Mouse (Mus musculus) mesoderm, embryonic 11.5 days (tissue): Measurements from ENCODE around the gene Cdk5rap1.
A peak's percentile ranks its signal among the peaks of the same experiment; 100 is the strongest.

Experiments used
- DNase-seq: peaks from one replicate; pipeline ENCODE4 v3.0.0-alpha.2; 2012; ENCODE audit warnings: low read depth, low spot score

Cdk5rap1 gene

DNA sequence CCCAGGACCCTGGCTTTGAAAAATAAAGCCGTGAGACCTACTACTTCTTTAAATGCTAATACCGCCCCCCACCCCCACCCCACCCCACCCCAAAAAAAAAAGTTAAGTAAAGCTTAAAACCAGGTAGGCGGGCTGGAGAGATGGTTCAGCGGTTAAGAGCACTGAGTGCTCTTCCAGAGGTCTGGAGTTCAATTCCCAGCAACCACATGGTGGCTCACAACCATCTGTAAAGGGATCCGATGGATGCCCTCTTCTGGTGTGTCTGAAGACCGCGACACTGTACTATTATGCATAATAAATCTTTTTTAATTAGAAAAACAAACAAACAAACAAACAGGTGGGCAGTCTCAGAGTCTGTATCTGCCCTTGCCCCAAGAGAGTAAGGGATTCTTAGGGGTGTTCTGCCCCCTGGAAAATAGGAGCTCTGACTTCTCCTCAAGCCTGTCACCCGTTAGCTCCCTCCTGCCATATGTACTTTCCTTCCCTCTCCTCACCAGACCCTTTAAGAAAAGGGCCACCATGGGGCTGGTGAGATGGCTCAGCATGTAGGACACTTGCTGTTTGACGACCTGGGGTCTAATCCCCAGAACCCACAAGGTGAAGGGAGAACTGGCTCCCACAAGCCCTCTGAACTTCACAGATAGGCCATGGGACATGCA is at the start of gene Cdk5rap1:
Gene Cdk5rap1 (minus strand): TSS at position 169 of the 659 bp plus-strand sequence.
- no peak for DNase-seq

DNA sequence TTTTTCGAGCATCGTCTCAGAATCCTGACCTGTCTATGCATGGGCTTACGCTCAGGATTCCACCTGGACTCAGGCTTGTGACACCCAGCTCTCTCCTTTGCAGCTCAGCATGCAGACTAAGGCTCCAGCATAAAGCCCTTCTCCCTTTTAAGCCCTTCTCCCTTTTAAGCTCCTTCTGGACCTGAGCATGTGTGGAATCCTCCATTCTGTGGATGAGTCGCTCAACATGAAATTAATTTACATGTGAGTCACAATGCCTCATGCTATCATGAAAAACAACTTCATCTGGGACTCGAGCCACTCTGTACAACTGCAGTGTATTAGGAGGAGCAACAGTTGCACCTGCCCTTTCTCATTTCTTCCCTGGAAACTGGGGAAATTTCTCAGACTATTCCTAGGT is 49.4 kb upstream of the Cdk5rap1 start:
- no peak for DNase-seq

DNA sequence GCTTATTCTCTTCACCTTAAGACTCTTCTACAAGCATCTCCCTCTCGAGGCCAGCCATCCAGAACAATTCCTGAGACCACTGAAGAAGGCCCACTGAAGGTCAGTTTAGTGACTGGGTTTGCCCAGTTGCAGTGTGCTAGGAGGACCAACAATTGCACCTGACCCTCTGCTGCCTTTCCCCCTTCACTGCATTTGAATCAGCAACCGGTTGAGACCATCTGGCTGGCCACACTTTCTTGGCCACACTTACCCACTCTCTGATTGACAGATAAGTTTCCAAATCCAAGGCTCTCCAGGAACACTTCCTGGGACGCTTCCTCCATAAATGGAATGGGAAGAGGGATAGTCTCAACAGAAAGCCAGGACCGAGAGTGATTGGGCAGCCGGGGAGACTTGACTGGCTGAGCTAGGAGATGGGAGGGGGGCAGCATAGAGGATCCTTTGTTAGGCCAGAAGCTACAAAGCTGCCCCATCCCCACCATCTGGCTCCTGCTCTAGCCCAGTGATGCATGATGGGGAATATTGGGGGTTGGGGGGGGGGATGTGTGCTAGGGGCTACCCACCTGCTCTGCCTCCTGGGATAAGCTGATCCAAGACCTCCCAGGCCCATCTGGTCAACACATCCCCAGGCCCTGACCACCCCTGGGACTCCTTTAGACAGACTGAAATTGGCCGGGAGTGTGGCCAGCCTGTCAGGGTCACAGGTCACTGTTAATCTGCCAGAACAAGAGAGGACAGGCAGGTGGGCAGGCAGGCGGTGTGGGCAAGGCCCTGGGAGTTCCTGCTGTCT is 48.3 kb upstream of the Cdk5rap1 start:
- peak; percentile 81 for DNase-seq

DNA sequence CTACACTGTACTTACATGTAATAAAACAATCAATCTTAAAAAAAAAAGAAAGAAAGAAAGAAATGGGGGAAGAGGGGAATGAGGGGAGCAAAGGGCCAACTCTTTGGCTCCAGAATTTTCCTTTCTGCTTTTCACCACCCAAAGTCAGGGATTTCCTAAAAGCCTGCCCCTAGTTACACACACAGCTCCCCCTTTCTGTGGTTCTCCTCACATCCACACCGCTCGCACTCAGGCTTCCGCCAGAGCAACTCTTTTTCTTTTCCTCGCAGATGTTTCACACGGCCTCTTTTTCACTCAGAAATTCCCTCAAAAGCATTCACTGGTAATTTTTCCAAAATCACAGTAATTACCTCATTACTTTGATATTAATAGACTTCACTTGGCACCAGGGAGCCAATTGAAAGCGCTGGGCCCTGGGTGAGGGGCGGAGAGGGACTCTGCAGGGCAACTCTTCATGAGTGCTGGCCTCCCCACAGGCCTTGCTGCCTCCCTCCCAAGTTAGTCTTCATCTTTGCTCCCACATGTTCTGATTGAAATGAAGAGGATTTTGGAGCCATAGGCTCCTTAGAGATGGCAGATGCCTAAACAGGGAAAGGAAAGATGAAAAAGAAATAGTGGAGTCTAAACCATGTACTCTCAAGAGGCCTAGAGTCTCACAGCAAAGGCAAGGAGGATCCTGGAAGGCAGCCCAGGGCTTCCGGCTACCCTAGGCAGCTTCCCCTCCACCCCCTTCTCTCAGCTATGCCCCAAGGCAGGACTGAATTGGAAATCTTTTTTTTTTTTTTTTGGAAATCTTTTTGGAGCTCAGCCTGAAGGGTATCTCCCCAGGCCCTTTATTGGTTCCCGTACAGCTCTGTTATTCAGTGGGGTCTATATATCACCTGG is 47.1 kb upstream of the Cdk5rap1 start:
- DNase-seq: no peak

DNA sequence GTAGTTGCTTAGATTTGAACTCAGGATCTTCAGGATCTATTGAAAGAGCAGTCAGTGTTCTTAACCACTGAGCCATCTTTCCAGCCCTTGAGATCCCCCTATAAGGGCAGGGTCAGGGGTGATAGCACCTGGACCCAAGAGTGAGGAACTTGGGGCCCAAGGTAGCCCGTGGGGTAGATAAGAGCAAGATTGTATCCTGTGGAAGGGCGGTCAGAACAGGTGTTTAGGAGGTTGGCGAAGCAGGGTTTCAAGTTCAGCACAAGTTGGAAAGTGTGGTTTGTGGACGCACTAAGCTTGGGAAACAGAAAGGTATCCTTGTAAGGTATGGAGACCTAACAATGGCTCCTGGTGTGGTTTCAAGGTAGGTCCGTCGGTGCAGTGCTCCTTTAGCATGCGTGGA is 45.2 kb upstream of the Cdk5rap1 start:
- DNase-seq: no peak

DNA sequence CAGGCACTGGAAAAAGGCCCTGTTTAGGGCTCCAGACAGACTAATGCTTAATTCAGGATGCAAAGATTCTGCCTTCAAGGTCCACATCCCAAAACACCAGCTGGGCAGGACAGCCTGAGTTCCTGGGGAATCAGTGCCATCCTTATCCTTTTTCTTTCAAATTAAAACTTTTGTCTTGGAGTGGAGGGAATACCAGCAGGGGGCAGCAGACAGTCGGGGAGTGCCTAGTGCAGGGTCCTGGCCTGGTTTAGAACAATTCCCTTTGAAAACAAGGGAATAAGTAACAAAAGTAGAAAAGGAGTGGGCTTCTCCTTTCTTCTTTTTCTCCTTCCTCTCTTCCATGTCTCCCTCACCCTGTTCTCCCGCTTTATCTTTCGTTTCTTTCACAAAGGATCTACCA is 44.3 kb upstream of the Cdk5rap1 start:
- DNase-seq: peak; percentile 79

DNA sequence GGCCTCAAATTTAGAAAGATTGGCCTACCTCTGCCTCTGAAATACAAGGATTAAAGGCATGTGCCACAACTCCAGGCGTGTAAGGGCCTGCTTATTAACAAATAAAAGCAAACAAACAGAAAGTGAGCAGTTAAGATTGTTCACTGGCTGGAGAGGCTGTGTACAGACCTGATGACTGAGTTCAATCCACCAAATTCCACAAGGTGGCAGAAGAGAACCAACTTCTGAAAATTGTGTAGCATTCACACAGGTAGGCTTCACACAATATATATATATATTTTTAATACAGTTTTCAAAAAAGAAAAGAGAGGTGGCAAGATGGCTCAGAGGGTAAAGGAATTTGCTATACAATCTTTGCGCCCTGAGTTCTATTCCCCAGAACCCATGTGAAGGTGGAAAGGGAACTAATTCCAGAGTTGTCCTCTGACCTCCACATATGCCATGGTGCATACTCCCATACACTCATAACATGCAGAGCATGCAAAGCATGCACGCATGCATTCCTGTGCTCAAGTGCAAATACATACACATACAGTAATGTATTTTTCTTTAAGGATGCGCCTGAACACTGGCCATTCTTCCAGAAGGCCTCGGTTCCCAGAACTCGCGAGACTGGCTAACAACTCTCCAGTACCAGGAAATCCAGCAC is 39.3 kb upstream of the Cdk5rap1 start:
- DNase-seq: peak; percentile 43

DNA sequence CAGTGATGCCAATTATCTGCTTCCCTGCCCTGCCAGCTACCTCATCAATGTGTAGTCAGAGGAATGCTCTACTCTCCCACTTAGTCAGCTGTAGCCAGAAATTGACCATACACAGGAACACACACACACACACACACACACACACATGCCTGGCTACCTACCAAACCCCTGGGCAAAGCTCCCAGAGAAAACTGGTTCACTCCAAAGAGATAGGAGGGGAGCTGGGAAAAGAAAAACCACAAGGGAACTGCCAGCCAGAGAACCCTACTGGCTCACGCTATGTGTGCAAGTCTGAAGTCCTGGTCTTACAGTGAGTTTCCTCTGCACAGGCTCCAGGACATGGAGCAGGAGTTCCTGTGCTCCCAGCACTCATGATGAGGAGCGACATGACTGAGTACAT is 37.5 kb upstream of the Cdk5rap1 start:
- DNase-seq: no peak

DNA sequence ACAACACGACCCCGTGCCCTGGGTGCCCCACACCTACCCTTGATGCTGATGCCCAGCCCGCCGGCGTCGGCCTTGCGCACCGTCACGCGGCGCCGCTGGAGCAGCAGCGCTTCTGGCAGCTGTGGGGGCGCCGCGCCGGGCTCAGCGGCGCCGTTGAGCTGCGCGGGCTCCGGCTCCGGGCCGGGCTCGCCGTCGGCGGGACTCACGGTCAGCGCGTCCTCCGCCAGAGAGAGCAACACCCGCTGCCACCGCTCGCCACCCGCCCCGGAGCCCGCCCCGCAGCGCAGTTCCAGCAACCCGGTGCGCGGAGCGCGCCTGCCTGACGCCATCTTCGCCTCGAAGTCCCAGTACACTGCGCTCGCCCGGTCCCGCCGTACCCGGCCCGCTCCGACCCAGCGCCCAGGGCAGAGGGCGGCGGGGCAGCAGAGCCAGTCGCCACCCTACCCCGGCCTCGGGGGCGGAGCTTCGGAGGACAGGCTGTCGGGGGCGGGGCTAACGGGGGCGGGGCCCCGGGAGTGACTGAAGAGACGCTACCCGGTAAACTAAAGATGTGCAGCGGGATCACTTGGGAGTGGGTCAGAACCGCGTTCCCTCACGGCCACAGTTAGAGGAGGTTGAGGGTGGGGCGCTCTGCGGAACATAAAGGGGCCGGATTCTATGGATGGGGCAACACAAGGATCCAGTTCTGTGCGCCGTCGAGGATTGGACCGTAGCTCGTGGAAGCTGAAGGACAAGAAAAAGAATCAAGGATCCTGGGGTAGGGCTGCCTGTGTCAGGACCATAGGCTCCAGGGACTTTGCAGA is 35.0 kb upstream of the Cdk5rap1 start, which contains the start of gene Snta1:
Gene Snta1 (minus strand): TSS at position 457 of the 803 bp plus-strand sequence.
- peak; percentile 75 for DNase-seq

DNA sequence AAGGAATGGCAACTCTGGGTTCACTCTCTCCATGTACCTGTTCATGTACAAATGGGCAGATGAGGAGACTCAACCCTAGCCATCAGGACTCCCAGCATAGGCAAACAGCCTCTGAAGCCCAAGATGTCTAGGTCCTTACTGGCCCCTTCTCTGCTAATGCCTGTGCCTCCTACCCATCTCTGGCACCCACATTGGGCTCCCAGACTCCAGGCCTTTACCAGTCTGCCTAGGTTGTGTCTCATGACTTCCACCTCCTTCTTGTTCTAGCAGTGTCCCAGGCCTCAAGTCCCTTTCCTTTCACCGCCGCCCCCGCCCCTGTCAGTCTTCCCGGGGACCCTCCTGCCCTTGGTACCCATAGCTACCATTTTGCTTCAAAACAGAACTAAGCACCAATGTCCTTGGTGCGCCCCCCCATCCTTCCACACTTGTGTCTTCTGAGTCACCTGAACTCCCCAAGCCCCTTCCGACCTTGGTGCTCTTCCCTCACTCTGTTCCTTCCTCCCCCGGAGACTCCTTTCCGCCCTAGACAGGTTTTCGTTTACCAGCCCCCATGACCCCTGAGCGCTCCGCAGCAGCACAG is 34.3 kb upstream of the Cdk5rap1 start:
- no peak for DNase-seq

DNA sequence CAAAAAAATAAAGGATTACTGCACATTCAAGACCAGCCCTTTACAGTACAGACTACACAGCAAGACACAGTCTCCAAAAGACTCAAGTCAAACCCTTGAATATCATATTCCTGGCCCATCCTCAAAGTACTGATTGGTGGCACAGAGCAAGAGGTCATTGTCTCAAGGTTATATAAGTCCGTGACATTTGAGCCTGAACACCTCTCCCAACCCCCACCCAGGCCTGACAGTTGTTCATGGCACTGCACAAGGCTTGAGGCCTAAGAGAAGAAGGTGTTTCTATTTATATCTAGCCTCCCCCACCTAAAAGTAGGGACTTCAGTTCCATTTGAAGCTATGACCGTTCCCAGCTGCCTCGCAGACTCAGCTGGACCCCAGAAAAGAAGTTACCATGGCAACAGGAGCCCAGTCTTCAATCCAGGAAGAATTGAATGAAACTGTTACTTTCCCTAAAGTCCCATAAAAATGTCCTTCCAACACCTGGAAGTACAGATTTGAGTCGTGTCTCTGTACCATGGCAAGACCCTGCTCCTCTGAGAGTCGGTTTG is 32.7 kb upstream of the Cdk5rap1 start:
- no peak for DNase-seq

DNA sequence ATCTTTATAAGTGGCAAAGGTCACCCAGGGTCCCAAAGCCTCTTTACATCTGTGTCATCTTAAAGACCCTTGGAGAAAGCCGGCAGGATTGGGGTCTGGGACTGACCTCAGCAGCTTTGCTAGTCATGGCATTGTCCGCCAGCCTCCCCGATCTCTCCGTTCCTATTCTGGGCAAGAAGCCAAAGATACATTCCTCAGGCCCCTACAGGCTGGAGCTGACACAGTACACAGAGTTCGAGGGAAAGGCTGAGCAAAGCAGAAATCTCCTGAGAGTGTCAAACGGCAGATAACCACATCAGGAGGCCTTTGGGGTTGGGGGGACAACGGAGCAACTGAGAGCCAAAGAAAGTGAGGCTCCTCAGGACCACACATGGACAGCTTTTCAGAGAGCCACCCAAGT is 30.0 kb upstream of the Cdk5rap1 start:
- peak; percentile 75 for DNase-seq

DNA sequence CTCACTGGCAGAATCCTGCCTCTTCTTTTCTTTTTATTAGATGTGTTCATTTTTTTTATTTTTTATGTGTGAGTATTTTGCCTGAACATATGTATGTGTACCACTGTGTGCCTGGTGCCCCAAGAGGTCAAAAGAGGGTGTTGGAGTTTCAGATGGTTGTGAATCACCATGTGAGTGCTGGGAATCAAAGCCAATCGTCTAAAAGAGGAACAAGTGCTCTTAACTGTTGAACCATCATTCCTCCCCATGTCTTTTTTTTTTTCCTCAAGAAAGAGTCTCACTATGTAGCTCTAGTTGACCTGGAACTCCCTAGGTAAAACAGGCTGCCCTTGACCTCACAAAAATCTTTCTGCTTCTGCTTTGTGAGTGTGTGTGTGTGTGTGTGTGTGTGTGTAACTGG is 29.2 kb upstream of the Cdk5rap1 start:
- no peak for DNase-seq

DNA sequence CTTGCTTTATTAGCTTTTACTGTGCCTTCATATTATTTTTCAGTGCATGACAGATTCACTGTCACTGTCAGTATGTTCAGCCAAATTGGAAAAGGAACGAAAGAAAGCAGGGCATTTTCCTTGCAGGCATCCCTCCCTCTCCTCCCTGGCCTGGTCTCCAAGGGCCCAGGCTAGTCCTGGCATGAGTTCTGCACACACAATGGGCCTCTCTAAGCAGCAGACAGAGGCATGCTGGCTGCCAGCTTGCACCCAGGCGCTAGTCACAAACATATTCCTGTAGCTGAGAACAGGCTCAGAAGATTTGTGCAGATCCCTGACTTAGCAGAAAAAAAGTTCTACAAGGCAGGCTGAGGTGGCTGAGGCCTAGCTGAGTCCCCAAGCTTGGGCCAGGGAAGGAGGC is 26.5 kb upstream of the Cdk5rap1 start:
- DNase-seq: no peak

DNA sequence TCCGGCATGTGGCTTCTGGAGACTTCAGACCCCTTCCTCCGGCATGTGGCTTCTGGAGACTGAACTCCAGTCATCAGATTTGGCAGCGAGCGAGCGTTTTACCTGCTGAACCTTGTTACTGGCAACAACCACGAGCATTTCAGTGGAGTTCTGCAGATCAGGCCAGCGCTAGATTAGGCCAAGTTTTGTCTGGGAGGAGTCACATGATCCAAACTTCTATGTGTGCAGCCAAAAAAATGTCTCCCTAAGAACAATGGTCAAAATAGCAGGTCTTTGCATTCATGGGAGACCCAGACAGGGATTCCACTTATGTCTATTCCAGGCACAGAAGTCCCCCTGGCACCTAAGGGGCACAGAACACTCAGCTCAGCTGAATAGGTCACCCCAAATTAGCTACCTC is 25.5 kb upstream of the Cdk5rap1 start:
- no peak for DNase-seq

DNA sequence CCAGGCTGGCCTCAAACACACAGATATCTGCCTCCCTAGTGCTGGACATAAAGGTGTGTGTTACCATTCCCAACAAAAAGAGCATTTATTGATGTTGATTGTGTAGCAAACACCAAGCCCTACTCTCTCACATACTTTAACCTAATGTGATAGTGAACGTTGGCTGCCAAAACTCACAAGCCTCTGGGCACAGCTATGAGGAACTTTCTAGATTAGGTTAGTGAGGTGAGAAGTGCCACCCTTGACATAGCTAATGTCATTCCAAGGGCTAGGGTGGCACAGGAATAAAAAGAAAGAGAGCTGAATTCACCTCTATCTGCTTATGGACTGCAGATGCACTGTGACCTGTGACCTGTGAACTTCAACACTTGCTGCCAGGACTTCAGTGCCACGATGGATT is 23.7 kb upstream of the Cdk5rap1 start:
- DNase-seq: no peak

DNA sequence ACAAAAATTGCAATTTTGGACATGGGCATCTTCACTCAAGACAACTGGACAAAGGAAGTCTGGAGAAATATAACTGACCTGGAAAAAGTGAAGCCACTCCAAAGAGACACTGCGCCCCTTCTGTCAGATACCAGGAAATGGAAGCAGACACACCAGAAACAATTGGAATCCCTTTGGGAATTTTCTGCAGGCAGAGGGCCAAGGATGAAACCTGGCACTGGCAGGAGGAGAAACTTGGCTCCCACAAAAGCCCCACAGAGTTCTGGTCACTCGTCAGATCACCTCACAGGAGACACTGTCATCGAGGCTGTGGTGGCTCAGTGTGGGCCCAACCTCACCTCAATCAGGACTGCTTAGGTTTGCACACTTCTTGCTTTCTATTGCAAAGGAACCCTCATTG is 21.8 kb upstream of the Cdk5rap1 start:
- DNase-seq: no peak

DNA sequence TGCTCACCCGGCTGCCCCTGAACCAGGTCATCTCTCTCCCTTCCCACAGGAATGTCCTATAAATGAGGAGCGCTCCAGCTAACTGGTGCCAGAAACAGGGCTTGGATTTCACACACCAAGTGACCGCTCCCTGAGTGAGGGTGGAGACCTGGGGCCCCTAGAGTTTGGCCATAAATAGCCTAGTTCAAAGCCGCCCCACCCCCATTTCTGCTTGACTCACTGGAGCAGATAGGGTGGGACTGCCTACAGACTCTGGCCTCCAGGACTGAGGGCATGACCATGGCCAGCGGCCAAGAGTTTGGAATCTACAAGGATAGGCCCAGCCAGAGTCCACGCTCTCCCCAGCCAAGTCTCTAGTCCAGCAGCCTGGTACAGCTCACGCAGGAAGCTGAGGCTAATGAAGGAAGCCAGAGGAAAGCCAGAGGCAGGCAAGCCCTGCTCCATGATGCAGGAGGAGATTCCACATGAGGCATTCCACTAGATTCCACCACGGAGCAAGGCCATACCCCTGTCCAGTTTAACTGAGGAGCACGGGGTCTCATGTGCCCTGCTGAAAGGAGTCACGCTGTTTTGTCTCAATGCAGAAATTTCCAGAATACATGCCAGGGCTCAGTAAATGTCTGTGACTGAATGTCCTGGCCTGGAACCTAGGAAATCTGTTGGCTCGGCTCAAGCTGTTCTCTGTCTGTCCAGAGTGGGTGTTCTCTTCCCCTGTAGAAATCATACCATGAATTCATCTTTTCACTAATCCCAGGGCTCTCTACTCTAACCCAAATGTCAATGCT is 17.6 kb upstream of the Cdk5rap1 start:
- no peak for DNase-seq

DNA sequence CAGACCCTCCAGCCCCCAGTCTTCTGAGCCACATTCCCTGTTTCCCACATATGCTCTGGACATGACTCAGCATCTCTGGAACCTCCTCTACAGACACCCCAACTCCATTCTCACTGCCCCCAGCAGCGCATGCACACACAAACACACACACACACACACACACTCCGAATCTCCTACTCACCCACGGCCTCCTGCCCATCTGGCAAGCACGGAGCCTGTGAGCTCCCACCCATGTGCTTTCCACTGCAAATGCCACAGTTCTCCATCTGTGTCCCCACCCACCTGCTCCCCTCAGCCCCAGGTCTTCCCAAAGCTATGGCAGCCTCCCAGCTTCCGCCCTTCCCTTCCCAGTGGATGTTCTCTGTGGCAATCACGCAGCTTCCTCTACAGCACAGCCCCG is 6.3 kb upstream of the Cdk5rap1 start:
- DNase-seq: no peak
